Mouse (Mus musculus) CH12.LX (cell line): Measurements from ENCODE around the gene Cyb5rl.
A peak's percentile ranks its signal among the peaks of the same experiment; 100 is the strongest.

ENCODE experiments used
- CTCF ChIP-seq, 2 experiments: IDR thresholded peaks in 1 of 2; conservative IDR thresholded peaks in 1 of 2; 2 replicates each; pipeline ENCODE4 v1.5.1; 2011 to 2012; ENCODE audit warnings: low read depth in 2 of 2, low read length in 2 of 2, improper control_type of control experiment in 1 of 2, inconsistent platforms in 1 of 2, mild to moderate bottlenecking in 1 of 2, moderate library complexity in 1 of 2
- EP300 ChIP-seq: IDR thresholded peaks from 2 replicates; pipeline ENCODE4 v1.6.1; 2011; ENCODE audit warnings: low read length, improper control_type of control experiment
- GABPA ChIP-seq: IDR thresholded peaks from 2 replicates; pipeline ENCODE4 v1.6.1; 2012; ENCODE audit warnings: low read depth, low read length, improper control_type of control experiment, inconsistent platforms; ENCODE audit not compliant: insufficient replicate concordance
- JUN ChIP-seq: IDR thresholded peaks from 2 replicates; pipeline ENCODE4 v1.6.1; 2011; ENCODE audit warnings: low read depth, mild to moderate bottlenecking, low read length, improper control_type of control experiment, moderate library complexity; ENCODE audit not compliant: insufficient read depth
- MAZ ChIP-seq: IDR thresholded peaks from 2 replicates; pipeline ENCODE4 v1.6.1; 2012; ENCODE audit warnings: low read depth, mild to moderate bottlenecking, inconsistent platforms, low read length, improper control_type of control experiment, moderate library complexity
- MEF2A ChIP-seq: IDR thresholded peaks from 2 replicates; pipeline ENCODE4 v1.6.1; 2014; ENCODE audit warnings: low read depth, mild to moderate bottlenecking, inconsistent platforms, low read length, improper control_type of control experiment, borderline replicate concordance
- POLR2A ChIP-seq: IDR thresholded peaks from 2 replicates; pipeline ENCODE4 v1.6.1; 2011; ENCODE audit warnings: low read depth, mild to moderate bottlenecking, improper control_type of control experiment, low read length
- RCOR1 ChIP-seq: conservative IDR thresholded peaks from 2 replicates; pipeline ENCODE4 v1.6.1; 2012; ENCODE audit warnings: low read depth, mild to moderate bottlenecking, inconsistent platforms, low read length, improper control_type of control experiment
- TCF12 ChIP-seq: IDR thresholded peaks from 2 replicates; pipeline ENCODE4 v1.6.1; 2014; ENCODE audit warnings: low read depth, mild to moderate bottlenecking, inconsistent platforms, low read length, improper control_type of control experiment
- UBTF ChIP-seq: IDR thresholded peaks from 2 replicates; pipeline ENCODE4 v1.6.1; 2012; ENCODE audit warnings: low read depth, mild to moderate bottlenecking, inconsistent platforms, low read length, improper control_type of control experiment, moderate library complexity
- USF2 ChIP-seq: conservative IDR thresholded peaks from 2 replicates; pipeline ENCODE4 v1.6.1; 2011; ENCODE audit warnings: low read depth, low read length, improper control_type of control experiment
- ZC3H11A ChIP-seq: IDR thresholded peaks from 2 replicates; pipeline ENCODE4 v1.6.1; 2012; ENCODE audit warnings: low read depth, mild to moderate bottlenecking, inconsistent platforms, low read length, improper control_type of control experiment
- ZMIZ1 ChIP-seq: IDR thresholded peaks from 2 replicates; pipeline ENCODE4 v1.6.1; 2012; ENCODE audit warnings: low read depth, mild to moderate bottlenecking, inconsistent platforms, low read length, improper control_type of control experiment
- ZNF384 ChIP-seq: IDR thresholded peaks from 2 replicates; pipeline ENCODE4 v1.6.1; 2012; ENCODE audit warnings: low read depth, low read length, improper control_type of control experiment, inconsistent platforms

- TF ChIP-seq MEF2A (no peak), EP300 (no peak), CTCF (conservative IDR thresholded peaks at IDR 0.05 in 1 of 2, IDR thresholded peaks at IDR 0.05 in 1 of 2; ENCODE audit: low read depth in 2 of 2, low read length in 2 of 2) (no peak), ZC3H11A (no peak), MAZ (no peak), UBTF (no peak), GABPA (no peak), POLR2A (no peak), ZNF384 (no peak), USF2 (no peak), RCOR1 (no peak), JUN (no peak), TCF12 (peak; percentile 51), ZMIZ1 (no peak)
Measured at GRCm38 (mm10) chr4:107096043-107096442, 29.3 kb downstream of the Cyb5rl start.
